Mouse (Mus musculus) B cell, adult 2 months (primary cell): ENCODE measurements around the gene Arrdc5.
A peak's percentile ranks its signal among the peaks of the same experiment; 100 is the strongest.

Experiments used
- DNase-seq, 2 experiments: peaks; one replicate each; pipeline ENCODE4 v3.0.0; 2022

Arrdc5 gene

DNA sequence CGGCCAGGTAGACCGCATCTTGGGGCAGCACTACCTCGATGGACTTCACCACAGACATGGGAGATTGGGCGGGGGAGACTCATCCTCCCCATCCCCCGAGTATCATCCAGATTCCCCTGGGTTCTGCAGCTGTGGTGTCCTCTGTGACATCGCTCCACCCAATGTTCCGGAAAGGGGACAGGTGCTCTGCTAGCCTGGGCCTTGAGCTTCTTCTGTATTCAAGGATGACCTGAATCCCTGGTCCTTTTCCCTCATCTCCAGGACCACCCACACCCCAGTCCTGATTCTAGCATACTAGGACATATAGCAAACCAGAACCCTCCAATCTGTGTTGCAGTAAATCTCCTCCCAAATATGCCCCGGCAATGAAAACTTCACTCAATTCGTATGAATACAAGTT, at the start of gene Arrdc5:
Gene Arrdc5 (minus strand): TSS at position 101 of the 400 bp plus-strand sequence.
- DNase-seq = no peak

DNA sequence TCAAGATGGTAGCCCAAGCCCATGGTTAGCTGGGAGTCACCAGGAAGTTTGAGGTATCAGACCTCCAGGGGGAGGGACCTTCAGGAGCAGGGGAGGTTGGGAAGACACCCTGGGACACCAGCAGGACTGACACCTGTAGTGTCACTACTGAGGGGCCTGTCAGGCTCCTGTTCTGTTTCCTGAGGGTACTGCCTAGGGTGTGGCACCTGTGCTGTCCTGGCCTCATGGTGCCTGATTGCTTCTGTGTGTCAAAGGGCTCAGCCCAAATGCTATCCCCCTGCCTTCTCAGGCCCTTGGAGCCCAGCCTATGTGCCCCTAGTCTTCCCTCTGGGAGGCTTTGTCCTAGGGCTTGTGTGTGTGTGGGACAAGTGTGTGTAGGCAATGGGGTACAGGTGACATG, 48.5 kb upstream of the Arrdc5 start:
- DNase-seq = no peak

DNA sequence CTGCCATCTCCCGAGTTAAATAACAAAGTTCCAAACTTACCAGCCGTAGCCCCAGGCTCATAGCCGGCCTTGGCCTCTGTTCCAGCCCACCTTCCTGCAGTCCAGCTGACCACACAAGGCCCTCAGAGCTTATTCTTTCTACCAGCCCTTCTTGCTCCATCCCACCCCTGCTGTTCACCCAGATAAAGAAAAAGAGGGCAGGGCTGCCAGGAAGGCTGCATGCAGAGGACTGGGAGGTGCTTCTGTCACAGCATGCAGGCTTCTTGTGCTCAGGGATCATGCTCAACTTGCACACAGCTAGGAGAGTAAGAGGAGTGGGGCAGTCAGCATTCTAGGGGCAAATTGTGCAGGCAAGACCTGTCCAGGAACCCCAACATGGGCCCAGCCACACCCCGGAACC, 48.0 kb upstream of the Arrdc5 start:
- DNase-seq = no peak

DNA sequence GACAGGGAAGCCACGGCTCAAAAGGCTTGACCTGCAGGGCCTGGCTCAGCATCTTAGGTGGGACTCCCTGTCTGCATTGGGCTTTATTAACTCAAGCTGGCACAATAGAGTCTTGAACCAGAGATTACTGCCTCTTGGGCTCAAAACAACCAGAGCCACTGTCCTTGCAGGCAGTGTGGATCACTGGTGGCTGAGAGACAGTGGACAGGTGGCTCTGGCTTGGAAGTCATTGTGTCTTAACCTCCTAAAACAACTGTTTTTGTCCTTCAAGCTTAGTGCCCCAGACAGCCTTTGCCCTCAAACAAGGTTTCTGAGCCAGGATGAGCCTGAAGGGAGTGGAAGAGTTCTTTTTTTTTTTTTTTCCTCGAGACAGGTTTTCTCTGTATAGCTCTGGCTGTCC, 45.3 kb upstream of the Arrdc5 start:
- DNase-seq = no peak

DNA sequence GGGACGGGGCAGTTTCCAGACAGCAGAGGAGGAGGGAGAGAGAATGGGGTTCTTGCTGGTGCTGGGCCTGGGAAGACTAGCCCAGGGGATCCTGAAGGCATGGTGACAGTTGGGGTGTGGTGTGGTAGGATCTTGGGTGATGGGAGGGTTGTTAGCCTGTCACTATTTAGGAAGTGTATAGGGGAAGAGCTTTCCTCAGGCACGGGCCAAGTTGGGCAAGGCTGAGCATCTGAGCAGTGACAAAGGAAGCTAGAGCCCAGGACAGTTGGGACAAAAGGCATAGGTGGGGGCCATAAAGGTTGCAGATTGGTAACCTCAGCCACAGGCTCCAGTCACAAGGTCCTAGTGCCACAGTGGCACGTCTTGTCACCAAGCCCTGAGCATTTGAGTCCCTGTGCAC, 43.4 kb upstream of the Arrdc5 start:
- no peak for DNase-seq

DNA sequence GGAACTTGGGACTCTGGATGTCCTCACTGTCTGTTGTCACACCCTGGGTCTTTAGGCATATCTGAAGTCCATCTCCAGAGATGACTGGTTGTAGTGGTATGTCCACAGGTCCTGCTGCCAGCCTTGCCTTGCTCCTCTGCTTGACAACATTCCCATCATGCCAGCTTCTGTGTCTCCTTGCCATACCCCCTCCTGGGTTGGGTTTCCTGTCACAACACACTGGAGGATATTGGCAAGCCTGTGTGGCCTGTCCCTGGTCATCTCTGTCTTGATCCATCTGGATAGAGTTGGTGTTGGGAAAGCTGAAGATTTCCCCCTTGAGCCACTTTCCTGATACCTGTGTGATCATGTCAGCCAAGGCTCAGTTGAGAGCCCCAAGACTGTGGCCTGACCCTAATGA, 40.6 kb upstream of the Arrdc5 start:
- no peak for DNase-seq

DNA sequence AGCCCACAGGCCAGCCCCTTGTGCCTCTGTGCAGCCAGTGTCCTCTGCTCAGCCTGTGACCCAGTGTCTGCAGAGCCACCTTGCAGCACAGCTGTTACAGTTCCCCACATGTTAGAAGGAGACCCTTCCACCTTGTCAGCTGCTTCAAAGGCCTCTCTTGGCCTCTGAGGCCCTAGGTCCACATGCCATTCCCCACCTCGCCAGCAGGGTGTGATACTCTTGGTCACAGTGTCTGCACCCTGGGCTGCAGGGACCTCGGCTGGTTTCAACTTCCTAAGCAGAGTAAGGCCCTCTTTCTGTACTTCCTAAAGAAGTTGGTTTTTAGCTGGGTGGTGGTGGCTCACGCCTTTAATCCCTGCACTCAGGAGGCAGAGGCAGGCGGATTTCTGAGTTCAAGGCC, 38.8 kb upstream of the Arrdc5 start:
- peak; percentile 83 to 85 for DNase-seq

DNA sequence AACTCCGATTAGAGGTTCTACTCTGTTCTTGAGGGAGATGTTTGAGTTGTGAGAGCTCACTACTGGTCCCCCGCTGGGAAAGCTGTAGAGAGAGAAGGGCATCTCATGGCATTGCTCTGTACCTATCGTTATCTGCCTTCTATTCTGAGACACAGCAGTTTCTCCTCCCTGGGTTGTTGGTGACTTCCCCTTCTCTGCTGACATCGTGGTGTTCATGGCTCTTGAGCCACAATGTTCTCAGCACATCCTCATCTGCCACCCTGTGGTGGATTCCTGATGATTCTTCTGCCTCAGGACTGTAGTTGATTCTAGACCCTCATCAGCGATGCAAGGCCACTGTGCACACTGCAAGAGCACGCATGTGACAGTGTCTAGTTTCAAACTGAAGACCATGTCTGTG, 37.7 kb upstream of the Arrdc5 start:
- peak in 1 of 2 experiments; percentile 16 for DNase-seq

DNA sequence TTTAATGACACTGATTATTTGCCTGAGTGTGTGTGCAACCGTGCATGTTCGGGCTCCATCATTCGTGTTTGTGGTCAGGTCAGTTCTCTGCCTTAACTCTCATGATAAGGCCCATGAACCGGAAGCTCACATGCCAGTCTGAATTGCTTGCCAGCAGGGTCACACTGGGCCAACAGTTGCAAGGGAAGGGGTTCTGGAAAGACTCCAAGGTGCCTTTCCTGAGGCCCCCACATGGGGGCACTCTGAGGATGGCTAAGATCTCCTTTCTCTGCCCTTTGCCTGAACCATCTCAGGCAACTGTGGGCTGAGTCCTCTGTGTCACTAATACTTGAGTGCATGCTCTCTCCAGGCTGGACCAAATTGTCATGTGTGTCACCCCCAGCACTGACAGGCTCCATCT, 37.1 kb upstream of the Arrdc5 start:
- peak; percentile 73 to 77 for DNase-seq

DNA sequence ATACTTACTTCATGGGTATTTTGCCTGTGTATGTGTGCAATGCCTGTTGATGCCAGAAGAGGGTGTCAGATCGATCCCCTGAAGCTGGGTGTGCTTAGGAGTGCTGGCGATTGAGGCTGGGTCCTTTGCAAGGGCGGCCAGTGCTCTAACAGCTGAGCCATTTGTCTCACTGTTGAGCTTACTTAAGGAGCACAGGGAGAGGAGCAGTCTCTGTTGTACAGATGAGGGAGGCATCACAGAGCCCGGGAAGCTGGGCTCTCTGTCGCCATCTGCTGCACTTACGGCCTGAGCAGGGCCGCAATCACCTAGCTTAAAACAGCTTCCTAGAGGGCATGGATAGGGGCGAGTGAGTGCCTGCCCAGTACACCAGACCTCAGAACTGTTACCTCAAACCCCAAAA, 32.9 kb upstream of the Arrdc5 start:
- DNase-seq = no peak

DNA sequence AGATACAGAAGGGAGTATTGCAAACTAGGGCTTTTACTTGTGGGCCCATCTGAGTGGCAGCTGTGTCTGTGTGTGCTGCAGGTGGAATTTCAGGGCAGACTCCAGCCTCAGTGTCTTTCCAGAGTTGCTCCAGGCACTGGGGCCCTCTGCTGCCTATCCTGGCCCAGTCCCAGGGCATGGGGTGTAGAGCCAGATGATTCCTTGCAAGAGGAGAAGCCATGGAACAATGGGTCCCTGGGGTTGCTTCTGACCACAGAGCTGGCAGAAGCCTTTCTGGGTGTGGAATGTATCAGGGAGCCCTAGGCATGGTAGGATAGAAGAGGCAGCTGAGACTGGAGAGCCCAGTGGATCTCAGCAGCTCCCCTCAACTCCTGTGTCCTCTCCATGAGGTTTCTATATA, 31.2 kb upstream of the Arrdc5 start:
- no peak for DNase-seq

DNA sequence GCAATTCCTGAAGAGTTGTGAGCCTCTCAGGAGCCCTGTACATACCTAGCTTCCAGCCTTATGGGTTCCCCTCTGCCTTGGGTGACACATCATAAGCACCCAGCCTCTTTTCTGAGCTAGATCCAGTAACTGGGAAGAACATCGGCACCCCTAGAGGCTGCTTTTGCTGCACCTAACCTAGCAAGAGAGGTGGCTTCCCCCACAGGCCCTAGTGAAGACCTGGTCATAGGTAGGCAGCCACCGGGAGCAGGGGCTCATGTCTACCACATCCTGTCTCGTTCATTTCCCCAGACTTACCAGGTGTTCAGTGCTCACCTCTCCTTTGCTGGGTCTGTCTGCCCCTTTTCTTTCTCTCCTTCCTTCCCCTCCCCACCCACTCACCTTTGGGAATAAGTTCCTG, 30.3 kb upstream of the Arrdc5 start:
- peak; percentile 26 to 42 for DNase-seq

DNA sequence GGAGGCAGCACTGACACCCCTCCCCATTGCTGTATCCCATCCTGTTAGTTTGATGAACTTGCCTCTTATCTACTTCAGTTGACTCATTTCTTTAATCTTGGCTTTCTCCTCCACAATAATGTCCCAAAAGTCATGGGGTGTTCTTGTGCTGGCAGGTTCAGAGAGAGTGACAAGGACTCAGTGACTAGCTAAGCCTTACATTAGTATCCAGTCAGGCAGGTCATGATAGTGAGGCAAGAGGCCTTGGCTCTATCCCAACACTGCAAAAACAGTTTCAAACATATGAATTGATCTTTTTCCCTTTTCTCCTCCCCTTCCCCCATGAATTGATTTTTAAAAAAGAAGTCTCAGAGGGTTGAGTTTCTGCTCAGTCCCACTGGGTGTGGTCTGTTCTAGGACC, 29.2 kb upstream of the Arrdc5 start:
- DNase-seq = no peak

DNA sequence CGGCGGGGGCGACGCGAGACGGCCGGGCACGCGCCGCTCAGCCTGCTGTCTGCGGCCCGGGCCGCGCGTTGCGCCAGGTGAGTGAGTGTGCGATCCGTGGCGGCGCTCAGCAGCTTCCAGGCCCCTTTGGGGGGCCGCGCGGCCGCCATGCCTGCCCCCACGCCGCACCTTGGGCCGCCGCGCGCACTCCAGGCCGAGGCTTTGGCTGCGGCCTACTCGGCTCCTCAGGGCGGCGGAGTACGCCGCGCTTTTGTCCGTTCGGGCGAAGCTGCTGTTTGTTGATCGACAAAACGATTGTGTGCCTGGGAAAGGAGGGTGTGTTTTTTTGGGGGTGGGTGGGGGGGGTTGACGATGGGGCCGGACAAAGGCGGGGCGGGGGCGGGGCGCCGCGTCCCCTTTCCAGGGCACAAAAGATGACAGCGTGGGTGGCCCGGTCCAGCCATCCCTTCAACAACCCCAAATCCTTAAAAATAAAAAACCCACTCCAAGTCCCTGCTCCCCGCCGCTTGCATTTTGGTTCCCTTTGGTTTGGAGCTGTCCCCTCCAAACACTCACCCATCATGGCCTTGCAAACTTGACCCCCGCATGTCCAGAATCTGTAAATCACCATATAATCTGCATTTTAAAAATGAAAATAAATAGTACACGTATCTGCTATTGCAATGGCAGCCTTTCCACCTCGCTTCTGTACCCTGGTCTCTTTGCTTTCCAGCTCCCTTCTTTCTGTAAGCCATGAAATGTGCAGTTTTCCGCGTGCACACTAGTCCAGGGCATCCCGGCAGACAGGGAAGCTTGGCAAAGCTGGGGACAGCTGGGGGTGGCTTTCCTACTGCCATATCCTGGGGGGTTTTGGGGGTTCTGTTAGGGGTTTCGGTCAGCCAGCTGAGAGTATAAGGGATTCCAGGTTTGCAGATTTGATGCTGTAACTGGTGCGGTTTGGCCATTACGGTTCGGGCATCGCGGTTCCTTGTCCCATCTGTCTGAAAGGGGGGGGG, 26.4 kb upstream of the Arrdc5 start:
- DNase-seq = no peak

DNA sequence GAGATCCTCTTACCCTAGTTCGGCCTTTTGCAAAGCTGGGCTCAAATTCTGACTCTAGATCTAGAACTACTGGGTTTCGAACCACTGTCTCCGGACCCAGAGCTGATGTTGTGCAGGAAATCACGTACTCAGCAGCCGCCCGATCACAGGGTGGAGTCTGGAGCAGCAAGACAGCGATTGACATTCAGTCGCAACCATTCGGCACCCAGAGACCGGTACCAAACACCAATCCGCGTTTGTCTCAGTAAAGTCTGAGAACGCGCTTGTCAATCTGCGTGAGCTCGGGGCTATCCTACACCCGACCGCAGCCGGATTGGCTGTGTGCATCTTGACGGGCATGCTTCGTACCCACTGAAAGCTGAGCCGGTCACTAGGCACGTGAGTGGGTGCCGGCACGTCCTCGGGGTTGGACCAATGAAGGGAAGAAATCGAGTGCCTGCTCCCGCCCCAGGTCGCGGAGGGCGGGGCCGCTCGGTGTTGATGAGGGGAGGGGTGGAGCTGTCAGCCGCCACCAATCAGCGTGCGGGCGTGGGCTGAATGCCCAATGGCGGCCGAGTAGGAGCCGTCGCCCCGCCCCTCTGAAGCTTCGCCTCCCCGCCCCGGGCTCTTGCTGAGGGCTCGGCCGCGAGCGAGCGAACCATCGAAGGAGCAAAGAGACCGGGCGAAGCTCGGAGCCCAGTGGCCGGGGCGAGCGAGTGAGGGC, 25.5 kb upstream of the Arrdc5 start, which contains the start of gene Kdm4b:
Gene Kdm4b (plus strand): TSS at position 613 of the 703 bp plus-strand sequence.
- peak; percentile 97 to 98 for DNase-seq

DNA sequence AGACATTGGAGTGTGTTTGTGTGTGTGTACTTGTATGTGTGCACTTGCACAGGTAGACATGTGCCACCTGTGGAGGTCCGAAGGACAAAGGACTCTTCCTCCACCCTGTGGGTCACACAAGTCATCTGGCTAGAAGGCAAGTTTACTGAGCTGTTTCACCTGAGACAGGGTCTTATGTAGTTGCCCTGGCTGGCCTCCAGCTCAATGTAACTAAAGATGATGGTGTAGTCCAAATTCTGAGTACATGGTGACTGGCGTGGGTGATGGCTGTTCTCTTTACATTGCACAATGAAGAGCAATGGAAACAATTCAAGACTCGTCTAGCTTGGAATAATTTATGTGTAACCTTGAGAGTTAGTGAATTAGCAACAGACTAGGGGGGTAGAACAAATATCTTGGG, 24.3 kb upstream of the Arrdc5 start:
- no peak for DNase-seq

DNA sequence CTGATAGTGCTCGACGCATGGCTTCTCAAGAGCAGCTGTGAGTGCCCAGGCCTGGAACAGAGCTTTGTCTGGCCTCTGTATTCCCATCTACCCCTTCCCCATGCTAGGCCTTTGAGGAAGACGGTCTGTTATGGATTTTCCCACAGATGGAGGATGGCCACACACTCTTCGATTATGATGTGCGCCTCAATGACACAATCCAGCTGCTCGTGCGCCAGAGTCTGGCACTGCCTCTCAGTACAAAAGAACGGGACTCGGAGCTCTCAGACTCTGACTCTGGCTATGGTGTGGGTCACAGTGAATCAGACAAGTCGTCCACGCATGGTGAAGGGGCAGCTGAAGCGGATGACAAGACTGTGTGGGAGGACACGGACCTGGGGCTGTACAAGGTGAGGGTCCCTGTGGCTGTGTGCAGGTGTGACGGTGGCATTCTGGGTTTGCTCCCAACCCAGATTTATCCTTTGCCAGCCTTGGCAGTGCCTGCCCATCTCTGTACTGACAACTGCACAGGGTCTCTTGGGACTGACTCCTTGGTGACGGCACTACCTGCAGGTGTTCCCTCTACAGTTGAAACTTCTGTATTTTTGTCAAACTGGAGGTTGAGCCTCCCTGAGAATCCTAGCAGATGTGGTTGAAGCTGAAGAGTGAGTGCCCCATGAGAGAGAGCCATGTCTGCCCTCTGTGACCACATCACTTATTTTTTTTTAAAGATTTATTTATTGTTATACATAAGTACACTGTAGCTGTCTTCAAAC, 9.3 kb upstream of the Arrdc5 start:
- peak; percentile 34 to 45 for DNase-seq

DNA sequence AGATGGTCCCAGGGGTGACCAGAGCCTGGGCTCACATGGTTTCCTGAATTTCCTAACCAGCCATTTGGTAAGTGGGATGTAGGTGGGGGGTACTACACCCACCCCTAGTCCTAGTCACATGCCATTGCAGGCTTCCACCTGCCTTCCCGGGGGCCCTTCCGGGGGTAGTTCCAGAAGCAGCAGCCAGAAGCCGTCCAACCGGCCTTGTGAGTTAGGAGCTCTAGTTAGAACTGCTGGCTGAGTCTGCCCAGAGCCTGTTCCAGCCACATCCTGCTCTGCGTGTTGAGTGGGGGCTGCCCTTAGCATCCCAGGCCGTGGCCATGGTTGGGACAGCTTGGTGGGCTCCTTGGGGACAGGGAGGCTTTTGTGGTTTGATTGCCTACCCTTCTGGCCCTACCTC, 8.0 kb upstream of the Arrdc5 start:
- DNase-seq = no peak

DNA sequence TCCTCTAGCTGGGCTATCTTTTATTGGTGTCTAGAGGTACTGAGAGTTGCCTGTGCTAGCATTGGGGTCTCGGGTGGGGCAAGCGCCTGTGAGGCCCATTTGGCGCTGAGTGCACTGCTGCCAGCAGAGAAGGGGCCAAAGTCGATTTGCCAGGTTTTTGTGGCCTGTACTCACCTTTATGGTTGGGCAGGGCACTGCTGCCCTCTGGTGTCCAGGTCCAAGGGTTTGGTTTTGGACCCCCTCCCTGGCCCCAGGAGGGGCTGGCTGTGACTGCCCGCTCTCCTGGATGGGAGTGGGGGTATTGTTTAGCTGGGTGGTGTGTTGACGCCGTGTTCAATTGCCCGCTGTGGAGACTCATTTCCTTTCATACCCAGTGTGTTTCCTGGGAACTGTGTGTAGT, 5.7 kb upstream of the Arrdc5 start:
- peak; percentile 41 to 44 for DNase-seq

DNA sequence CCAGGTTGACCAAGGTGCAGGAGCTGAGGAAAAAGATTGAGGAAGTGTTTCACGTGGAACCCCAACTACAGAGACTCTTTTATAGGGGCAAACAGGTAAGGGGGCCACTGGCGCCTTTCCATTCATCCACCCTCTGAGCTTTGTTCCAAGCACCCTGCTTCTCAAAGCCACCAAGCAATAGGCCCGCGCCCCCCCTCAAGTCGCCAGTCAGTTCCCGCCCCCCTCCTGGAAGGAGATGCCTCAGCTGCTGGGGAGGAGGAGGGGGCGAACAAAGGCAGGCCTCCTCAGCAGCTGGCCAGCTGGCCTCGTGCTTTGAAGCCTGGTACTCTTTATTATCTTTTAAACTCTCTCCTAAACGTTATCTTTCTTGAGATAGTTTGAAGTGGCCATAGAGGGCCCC, 5.1 kb upstream of the Arrdc5 start:
- DNase-seq = no peak

DNA sequence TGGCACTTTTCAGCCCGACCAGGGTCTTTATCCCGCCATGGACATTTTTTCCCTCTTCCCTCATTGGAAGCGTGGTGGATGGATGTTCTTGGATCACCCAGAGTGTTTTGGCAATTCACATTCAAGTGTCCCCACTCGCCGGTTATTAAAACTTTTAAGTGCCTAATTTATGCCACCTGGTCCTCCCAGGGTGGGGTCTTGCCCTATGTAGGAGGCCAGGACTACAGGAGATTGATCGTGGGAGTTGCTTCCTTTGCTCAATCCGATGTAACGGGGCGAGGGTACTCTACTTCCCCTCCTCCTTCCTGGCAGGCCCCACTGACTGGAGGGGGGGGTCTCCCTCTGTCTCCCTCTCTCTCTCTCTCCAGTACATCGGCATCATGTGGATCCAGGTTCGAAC, 4.6 kb upstream of the Arrdc5 start:
- no peak for DNase-seq

DNA sequence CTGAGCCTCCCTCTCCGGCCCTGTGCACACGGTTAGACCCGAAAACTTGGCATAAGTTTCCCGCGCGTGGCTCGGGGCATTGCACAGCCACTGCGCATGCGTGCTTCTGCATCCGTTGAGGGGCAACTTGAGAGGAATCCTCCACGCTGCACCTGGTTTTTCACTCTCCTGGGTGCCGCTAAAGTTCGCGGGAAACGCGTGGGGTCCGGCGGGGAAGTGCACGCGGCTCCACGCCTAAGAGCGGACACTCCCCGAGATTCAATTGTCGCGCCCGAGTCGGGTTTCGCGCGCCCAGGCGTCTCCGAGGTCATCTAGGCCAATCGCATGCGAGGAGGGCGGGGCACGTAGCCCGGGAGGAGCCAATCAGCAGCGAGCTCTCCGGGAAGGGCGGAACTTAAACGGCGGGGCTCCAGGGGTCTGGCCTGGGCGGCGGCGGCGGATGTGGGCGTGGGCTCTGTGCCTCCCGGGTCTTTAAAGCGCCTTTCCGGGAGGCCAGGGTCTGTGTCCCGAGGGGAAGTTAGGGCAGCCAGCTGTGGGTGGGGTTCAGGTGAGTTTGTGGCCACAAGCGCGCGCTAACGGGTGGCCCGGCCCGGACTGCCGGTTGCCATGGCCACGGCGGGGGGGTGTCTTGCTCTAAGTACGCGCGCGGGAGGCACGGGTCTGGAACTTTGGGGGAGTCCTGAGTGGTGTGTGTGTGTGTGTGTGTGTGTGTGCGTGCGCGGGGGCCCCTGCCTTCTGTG, 3.9 kb upstream of the Arrdc5 start:
- peak; percentile 97 for DNase-seq
